Mouse (Mus musculus): ENCODE measurements around the gene Lrrc74b.
"Not testable (repeated sequence)": the region's sequence is repeated elsewhere in the genome, so short reads cannot be mapped to it uniquely, and the experiment has no call there.

Lrrc74b gene

DNA sequence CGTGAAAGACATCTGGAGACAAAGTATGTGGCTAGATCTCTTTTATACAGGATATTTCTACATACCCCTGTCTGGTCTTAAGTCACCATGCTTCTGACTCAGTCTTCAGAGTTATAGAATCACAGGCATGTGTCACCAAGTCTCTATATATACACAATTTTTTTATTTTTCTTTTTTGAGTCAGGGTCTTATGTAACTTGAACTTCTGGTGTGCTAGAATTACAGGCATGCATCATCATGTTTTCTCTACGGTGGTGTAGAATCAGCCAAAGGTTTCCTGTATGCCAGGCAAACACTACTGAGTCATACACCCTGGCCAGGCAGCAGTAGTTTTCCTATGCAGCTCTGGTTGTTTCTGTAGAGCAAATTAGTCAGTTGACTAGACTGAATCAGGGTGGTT lies 18.4 kb downstream of the Lrrc74b start:
- DNase-seq: no peak

DNA sequence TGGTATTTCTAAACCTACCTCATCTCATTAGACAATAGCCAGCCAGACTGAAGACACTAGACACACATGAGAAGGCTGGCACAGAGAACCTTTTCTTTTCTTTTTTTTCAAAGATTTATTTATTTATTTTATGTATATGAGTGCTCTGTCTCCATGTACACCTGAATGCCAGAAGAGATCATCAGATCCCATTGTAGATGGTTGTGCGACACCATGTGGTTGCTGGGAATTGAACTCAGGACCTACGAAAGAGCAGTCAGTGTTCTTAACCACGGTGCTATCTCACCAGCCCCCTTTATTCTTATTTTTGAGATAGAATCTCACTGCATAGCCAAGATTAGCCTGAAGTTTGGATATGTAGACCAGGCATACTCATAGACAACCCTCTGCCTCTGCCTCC lies 24.5 kb downstream of the Lrrc74b start:
- no peak for DNase-seq

DNA sequence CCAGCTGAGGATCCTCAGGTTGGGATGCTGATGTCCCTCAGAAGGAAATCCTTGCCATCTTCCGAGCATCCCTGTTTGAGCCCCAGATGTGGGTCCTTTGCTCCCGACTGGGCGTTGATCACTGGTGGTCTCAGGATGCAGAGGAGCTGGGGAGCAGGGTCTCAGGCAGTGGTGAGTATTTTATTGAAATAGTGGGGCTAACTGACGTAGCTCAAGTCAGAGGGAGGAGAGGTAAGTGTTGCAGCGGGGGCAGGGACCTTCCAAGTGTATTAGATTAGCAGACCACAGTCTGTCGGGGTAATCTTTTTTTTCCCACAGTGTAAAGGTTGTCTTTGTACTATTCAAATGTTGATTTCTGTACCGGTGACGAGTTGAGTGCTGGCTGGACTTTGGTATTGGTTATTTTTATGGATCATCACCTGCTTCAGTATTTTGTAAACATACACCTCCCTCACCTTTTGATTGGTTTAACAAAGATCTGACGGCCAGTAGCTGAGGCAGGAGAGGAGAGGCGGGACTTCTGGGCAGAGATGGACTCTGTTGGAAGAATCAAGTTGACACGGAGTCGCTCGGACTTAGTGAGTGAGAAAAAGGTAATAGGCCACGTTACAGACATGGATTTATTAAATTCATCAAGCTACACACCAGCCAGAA lies 28.2 kb downstream of the Lrrc74b start:
- no peak for DNase-seq

- DNase-seq: no peak
Measured at GRCm38 (mm10) chr16:17532271-17532670, 28.8 kb downstream of the Lrrc74b start.

DNA sequence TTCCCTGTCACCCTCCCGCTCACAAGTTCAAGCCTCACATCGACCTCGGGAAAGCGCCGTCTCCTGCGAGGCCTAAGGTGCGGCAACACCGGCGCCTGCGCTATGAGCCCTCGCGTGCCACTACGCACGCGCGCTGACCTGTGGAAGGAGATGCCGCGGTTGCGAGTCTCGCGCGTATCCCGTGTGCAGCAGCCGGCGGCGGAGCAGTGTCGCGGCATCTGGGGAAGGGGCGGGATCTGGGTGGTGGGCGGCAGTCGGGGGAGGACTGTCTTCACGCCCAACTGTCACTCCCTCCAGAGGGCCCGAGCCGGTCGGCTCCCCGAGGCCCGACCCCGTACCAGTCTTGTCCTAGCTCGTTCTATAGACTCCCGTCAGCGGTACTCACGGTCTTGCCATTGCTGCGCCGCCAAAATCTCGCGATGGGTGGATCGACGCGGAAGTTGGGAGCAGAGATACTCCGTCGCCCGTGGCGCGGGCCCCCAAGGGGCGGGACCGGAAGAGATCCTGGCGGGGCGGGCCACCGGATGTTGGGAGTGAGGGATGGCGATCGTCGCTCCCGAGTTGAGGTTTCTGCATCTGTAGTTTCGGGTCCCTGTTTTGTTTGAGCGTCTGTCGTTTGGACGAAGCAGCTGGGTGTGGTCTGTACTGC lies 30.3 kb downstream of the Lrrc74b start, which contains the start of gene Thap7:
Thap7 (minus strand) TSS at position 497 of the 649 bp plus-strand sequence.
- peak; percentile 97 for DNase-seq

- no peak for DNase-seq
Measured at GRCm38 (mm10) chr16:17529981-17530586, 31.0 kb downstream of the Lrrc74b start.

GRCm38 (mm10) chr16:17528276-17528675 lies 32.8 kb downstream of the Lrrc74b start:
- no peak for DNase-seq

DNA sequence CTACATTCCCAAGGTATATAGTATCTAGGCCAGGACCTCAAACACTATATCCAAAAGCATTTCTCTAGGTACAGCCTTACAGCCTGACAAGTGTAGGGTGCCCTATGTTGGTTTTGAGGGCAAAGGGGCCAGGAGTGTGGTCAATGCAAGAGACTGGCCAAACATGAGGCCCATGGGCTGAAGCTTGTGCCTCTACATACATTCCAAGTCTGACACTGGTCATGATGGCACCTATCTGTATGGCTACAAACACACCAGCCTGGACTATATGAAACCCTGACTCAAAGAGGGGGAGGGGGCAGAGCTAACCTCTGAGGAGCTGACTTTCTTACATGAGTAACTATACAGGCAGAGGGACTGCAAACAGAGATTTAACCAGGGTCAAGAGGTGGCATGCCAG lies 33.4 kb downstream of the Lrrc74b start:
- DNase-seq: no peak

DNA sequence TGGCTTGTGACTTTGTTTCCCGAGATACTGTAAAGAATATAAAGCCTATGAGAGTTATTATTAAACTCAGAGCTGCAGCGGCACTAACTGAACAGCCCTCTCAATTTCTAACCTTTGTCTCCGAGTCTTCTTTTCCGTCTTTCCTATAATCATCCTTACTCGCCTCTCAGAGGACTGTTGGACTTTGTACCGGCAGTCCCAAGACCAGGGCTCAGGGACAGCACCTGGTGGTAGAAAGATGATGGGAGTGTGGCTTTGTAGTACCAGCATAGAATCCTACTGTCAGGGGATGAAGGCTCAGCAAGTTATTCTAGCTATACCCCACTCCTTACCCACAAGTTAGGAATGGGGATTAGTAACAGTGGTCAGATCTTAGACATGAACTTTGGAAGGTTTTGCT lies 34.8 kb downstream of the Lrrc74b start:
- no peak for DNase-seq

- no peak for DNase-seq
Measured at GRCm38 (mm10) chr16:17525524-17525923, 35.5 kb downstream of the Lrrc74b start.

GRCm38 (mm10) chr16:17524156-17524555 lies 36.9 kb downstream of the Lrrc74b start:
- no peak for DNase-seq

DNA sequence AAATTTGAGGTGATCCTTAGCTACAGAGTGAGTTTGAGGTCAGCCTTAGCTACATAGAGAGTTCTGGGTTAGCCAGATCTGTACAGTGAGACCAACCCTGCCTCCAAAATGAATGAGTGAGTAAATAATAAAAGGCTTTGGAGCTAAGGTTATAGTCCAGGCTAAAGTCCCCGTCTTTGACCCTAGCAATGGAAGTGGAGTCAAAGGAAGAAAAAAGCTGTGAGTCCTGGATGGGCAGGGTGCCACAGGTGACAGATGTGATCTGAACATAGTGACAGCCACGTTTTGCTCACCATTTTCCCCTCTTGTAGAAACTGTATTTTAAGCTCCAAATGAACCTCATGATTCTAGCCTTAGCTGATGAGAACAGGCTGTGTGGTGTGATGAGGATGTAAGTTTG lies 42.1 kb downstream of the Lrrc74b start:
- no peak for DNase-seq

DNA sequence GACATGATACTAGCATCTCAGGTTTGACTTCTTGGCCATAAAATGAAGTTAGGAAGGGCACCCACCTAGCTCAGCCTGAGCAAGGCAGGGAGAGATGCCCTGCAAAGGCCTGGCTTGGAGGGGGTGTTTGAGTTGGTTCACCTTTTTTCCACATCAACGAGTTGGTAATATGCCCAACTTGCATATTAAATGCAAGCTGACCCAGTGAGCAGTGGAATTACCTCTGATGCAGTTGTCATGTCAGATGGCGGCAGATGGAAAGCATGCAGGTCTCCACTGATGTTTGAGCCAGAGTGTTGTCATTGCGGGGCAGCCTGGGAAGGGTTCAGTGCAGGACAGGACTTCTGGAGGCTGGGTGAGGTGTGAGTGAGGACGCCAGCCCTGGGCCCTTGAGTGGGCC lies 49.6 kb downstream of the Lrrc74b start:
- DNase-seq: no peak

GRCm38 (mm10) chr16:17510686-17511085 lies 50.4 kb downstream of the Lrrc74b start:
- no peak for DNase-seq

DNA sequence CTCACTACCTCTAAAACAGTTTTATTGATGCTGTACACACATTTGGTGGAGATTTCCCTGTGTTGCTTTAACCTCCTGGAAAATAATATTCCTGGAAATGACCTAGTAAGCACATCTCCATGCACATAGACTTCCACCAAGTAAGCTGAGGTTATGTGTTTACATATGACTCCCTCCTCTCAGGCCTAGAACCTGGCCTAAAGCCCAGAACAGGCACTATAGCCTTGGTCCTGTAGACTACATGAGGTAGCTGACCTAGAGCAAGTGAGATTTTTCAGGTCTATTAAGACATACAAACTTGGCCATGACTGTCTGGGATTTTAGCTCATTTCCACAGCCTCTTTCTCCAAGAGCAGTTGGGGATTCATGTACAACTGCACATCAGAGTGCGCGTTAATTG lies 50.9 kb downstream of the Lrrc74b start:
- no peak for DNase-seq

DNA sequence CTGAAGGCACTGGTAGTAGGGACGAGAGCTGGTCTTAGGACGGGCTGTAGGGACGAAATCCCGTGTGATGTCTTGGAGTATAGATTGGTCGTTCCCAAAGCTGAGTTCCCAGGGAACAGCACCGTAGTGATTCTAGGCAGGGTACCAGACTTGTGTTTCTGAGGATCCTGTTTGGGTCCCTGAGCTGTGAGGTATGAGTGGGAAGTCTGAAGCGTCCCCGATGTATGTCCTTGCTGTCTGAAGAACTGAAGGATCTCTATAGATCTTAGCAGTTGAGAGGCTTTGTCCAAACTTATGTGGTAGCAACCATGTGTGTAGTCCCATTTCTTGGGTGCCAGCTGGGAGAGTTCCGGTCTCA lies 51.8 kb downstream of the Lrrc74b start:
- no peak for DNase-seq

DNA sequence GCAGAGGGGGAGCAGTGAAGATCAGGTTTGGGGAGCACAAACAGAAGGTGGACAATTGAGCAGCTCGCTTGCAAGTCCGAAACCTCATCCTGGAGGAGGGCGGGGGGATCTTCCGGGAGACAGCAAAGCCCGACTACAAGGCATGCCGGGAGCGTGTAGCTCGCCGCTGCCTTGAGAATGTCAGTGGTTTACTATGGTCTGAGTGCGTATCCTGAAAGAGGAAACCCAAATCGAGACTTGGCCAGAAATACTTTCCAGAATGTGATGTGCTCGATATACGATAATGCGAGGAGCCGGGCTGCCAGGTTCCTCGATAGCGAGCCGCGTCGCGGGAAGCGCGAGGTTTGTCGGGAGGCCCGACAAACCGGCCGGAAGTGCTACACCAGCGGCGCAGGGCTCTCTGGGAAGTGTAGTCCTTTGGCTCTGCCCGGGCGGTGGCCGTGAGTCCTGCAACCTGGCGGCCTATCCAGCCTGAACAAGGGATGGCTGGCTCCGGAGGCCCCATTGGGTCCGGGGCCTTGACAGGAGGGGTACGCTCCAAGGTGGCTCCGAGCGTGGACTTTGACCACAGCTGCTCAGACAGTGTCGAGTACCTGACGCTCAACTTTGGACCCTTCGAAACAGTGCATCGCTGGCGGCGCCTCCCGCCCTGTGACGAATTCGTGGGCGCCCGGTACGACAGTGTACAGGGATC lies 52.4 kb downstream of the Lrrc74b start, which contains the start of gene Lztr1:
Lztr1 (plus strand) TSS at position 143 of the 694 bp plus-strand sequence.
- DNase-seq: peak; percentile 85

DNA sequence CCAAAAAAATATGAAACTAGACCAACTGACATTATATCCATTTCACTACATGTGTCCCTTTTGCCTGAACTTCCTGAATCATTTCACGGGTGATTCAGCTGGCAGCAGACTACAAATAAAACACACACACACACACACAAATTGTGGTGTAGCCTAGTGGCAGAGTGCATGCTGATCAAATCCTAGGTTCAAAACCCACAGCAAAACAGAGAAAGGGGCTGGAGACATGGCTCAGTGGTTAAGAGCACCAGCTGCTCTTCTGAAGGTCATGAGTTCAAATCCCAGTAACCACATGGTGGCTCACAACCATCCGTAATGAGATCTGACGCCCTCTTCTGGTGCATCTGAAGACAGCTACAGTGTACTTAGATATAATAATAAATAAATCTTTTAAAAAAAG lies 53.0 kb downstream of the Lrrc74b start:
- not testable (repeated sequence) for DNase-seq

DNA sequence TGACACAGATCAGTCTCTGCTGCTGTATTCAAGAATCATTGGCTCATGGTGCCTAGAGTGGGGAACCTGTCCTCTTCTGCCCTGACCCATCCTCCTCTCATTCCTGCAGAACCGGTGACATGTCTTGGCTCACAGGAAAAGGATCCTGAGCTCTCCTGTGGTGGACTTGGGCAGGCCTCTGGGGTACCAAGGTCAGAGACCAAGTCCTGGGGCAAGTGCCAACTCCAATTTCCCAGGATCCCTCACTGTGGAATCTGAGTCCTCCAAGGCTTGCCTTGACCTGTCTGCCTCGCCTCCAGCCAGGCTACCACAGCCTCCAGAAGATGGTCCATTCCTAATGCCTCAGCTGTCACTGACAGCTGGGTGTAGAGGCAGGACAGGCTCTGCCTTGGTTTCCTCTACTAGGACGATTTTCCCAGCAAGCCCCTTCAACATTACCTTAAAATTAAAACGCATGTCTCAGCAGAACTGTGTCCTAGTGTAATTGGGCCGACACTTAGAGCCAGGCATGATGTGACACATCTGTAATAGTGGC lies 54.0 kb downstream of the Lrrc74b start:
- no peak for DNase-seq

- DNase-seq: no peak
Measured at GRCm38 (mm10) chr16:17502681-17503080, 58.4 kb downstream of the Lrrc74b start.

- peak; percentile 29 for DNase-seq
Measured at GRCm38 (mm10) chr16:17499249-17499883, 61.7 kb downstream of the Lrrc74b start.

GRCm38 (mm10) chr16:17496499-17497305 lies 64.3 kb downstream of the Lrrc74b start:
- DNase-seq: peak; percentile 86
